Mouse (Mus musculus) megakaryocyte, adult 5-6 weeks (primary cell): ENCODE results near the gene Nrbf2. TPM values are rescaled to one million over a fixed set of nuclear protein-coding genes. Genes with fewer than 3 reads are reported as not detected.

ENCODE experiments used
- ATAC-seq: 2 replicates; pipeline ENCODE4 v1.8.0; 2016; ENCODE audit warnings: mild to moderate bottlenecking, inconsistent platforms; ENCODE audit not compliant: poor library complexity, severe bottlenecking
- total RNA-seq, 2 experiments: library from RNA; stranded (forward) in 1 of 2; stranded (reverse) in 1 of 2; fragments of 153-499, 151-499 nt in 1 of 2; fragments of 221-1000, 200-1000 nt in 1 of 2; gene quantifications; 2 replicates each; pipeline versions ENCODE4 v1.2.3 to v1.2.4; 2015 to 2017

The Nrbf2 gene
- total RNA-seq, 2 experiments from 2014 or later, result 20.7 to 39.7 TPM

- ATAC-seq, result no peak
Measured at GRCm38 (mm10) chr10:67218873-67219565, 66.1 kb downstream of the Nrbf2 start.

- no peak for ATAC-seq
Measured at GRCm38 (mm10) chr10:67216872-67217271, 68.2 kb downstream of the Nrbf2 start.

Other genes starting within 250 kb of the Nrbf2 start
- gene Jmjd1c, start 189.2 kb downstream of the Nrbf2 start, total RNA-seq (2015), result 96.1 and 96.7 TPM in 2 replicates
- gene Jmjd1c, start 189.2 kb downstream of the Nrbf2 start, total RNA-seq (2017), result 69.0 and 91.8 TPM in 2 replicates
- 84.2 and 101 TPM in 2 replicates for gene Reep3, start 188.4 kb downstream of the Nrbf2 start, total RNA-seq (2015)
- gene Reep3, start 188.4 kb downstream of the Nrbf2 start, total RNA-seq (2017), result 46.7 and 59.2 TPM in 2 replicates